Mouse (Mus musculus): ENCODE measurements around the gene Taar7b. TPM values are rescaled to one million over a fixed set of nuclear protein-coding genes. Genes with fewer than 3 reads are reported as not detected.
A peak's percentile ranks its signal among the peaks of the same experiment; 100 is the strongest.

The Taar7b gene
- total and polyA plus RNA-seq, 2 experiments from 2014 or later, result not detected

- Histone ChIP-seq H3K4me2 (ENCODE audit: low read depth) (no peak overlapping the region), H3K9me3 (ENCODE audit: low read length) (no peaks in the 10 kb centered on the region), H3K4me3 (ENCODE audit: low read depth, low read length) (no peak overlapping the region), H3K9ac (no peak overlapping the region), H3K36me3 (ENCODE audit: insufficient read depth) (no peaks in the 10 kb centered on the region), H3K4me1 (ENCODE audit: insufficient read depth) (no peaks in the 10 kb centered on the region), H3K27ac (ENCODE audit: low read depth, low read length) (no peak overlapping the region), H3K27me3 (ENCODE audit: insufficient read depth, low read length) (no peaks in the 10 kb centered on the region)
- 90% methylated on average over 5 of the region's 5 CpGs for WGBS
- ATAC-seq (no peak), DNase-seq (no peak)
- TF ChIP-seq CTCF (IDR thresholded peaks at IDR 0.05; ENCODE audit: low read depth), result no peak
These were observed 28.5 kb upstream of the Taar7b start for GRCm38 (mm10) chr10:23971256-23971655.

- no peaks in the 10 kb centered on the region for H3K9me3 ChIP-seq (ENCODE audit: low read length)
- 45% methylated on average over 4 of the region's 4 CpGs for WGBS
These were observed 21.8 kb upstream of the Taar7b start for GRCm38 (mm10) chr10:23977958-23978357.

GRCm38 (mm10) chr10:23978901-23979705 is 20.6 kb upstream of the Taar7b start:
- no peaks in the 10 kb centered on the region for H3K4me1 ChIP-seq (ENCODE audit: insufficient read depth)
- H3K9ac ChIP-seq, result no peak overlapping the region
- no peak overlapping the region for H3K4me3 ChIP-seq (ENCODE audit: low read depth, low read length)
- no peak overlapping the region for H3K4me2 ChIP-seq (ENCODE audit: low read depth)
- H3K27ac ChIP-seq (ENCODE audit: low read depth, low read length), result no peak overlapping the region
- no peaks in the 10 kb centered on the region for H3K27me3 ChIP-seq (ENCODE audit: insufficient read depth, low read length)
- H3K9me3 ChIP-seq (ENCODE audit: low read length), result no peaks in the 10 kb centered on the region
- ATAC-seq (peak; percentile 92), DNase-seq (peak; percentile 85)
- H3K36me3 ChIP-seq (ENCODE audit: insufficient read depth), result no peaks in the 10 kb centered on the region
- 44% methylated on average over 16 of the region's 16 CpGs for WGBS
- peak; percentile 82 for TF ChIP-seq CTCF (IDR thresholded peaks at IDR 0.05; ENCODE audit: low read depth)

More at GRCm38 (mm10) chr10:23977958-23978357, 21.8 kb upstream of the Taar7b start:
- DNase-seq (no peak), ATAC-seq (no peak)
- Histone ChIP-seq H3K27me3 (ENCODE audit: insufficient read depth, low read length) (no peaks in the 10 kb centered on the region), H3K36me3 (ENCODE audit: insufficient read depth) (no peaks in the 10 kb centered on the region), H3K9ac (no peak overlapping the region), H3K4me1 (ENCODE audit: insufficient read depth) (no peaks in the 10 kb centered on the region), H3K4me2 (ENCODE audit: low read depth) (no peak overlapping the region), H3K4me3 (ENCODE audit: low read depth, low read length) (no peak overlapping the region), H3K27ac (ENCODE audit: low read depth, low read length) (no peak overlapping the region)
- TF ChIP-seq CTCF (IDR thresholded peaks at IDR 0.05; ENCODE audit: low read depth), result no peak

- Histone ChIP-seq H3K27ac (ENCODE audit: low read depth, low read length) (no peak within 1 kb of the TSS), H3K36me3 (ENCODE audit: insufficient read depth) (no peaks in the 10 kb centered on the region), H3K9me3 (ENCODE audit: low read length) (no peaks in the 10 kb centered on the region), H3K4me3 (ENCODE audit: low read depth, low read length) (no peak within 1 kb of the TSS), H3K27me3 (ENCODE audit: insufficient read depth, low read length) (no peaks in the 10 kb centered on the region), H3K4me1 (ENCODE audit: insufficient read depth) (no peaks in the 10 kb centered on the region), H3K4me2 (ENCODE audit: low read depth) (no peak within 1 kb of the TSS), H3K9ac (no peak within 1 kb of the TSS)
- 77% methylated on average over 8 of the region's 8 CpGs for WGBS
- TF ChIP-seq CTCF (IDR thresholded peaks at IDR 0.05; ENCODE audit: low read depth), result no peak
- DNase-seq (no peak), ATAC-seq (no peak)
These were observed 14.2 kb upstream of the Taar7b start, which contains the start of gene Taar6 for GRCm38 (mm10) chr10:23985546-23985945. Taar6 (minus strand) TSS chr10:23985646.

- H3K4me1 ChIP-seq (ENCODE audit: insufficient read depth), result no peaks in the 10 kb centered on the region
- no peak overlapping the region for H3K9ac ChIP-seq
- 74% methylated on average over 5 of the region's 5 CpGs for WGBS
- no peak overlapping the region for H3K4me2 ChIP-seq (ENCODE audit: low read depth)
- no peak overlapping the region for H3K4me3 ChIP-seq (ENCODE audit: low read depth, low read length)
- no peaks in the 10 kb centered on the region for H3K9me3 ChIP-seq (ENCODE audit: low read length)
- no peaks in the 10 kb centered on the region for H3K36me3 ChIP-seq (ENCODE audit: insufficient read depth)
- H3K27me3 ChIP-seq (ENCODE audit: insufficient read depth, low read length), result no peaks in the 10 kb centered on the region
- no peak overlapping the region for H3K27ac ChIP-seq (ENCODE audit: low read depth, low read length)
- no peak for ATAC-seq
- DNase-seq, result no peak
- TF ChIP-seq CTCF (IDR thresholded peaks at IDR 0.05; ENCODE audit: low read depth), result no peak
These were observed 13.3 kb upstream of the Taar7b start for GRCm38 (mm10) chr10:23986419-23986818.

GRCm38 (mm10) chr10:23993381-23993780 is 6.4 kb upstream of the Taar7b start, which contains the start of gene Taar7a:
Taar7a (minus strand) TSS chr10:23993481.
- no peaks in the 10 kb centered on the region for H3K9me3 ChIP-seq (ENCODE audit: low read length)
- DNase-seq, result no peak
- H3K4me3 ChIP-seq (ENCODE audit: low read depth, low read length), result no peak within 1 kb of the TSS
- no peak within 1 kb of the TSS for H3K27ac ChIP-seq (ENCODE audit: low read depth, low read length)
- no peak within 1 kb of the TSS for H3K9ac ChIP-seq
- H3K4me2 ChIP-seq (ENCODE audit: low read depth), result no peak within 1 kb of the TSS
- 83% methylated on average over 3 of the region's 3 CpGs for WGBS
- no peak for ATAC-seq
- no peaks in the 10 kb centered on the region for H3K27me3 ChIP-seq (ENCODE audit: insufficient read depth, low read length)
- H3K36me3 ChIP-seq (ENCODE audit: insufficient read depth), result no peaks in the 10 kb centered on the region
- no peaks in the 10 kb centered on the region for H3K4me1 ChIP-seq (ENCODE audit: insufficient read depth)
- TF ChIP-seq CTCF (IDR thresholded peaks at IDR 0.05; ENCODE audit: low read depth), result no peak

- WGBS, result 66% methylated on average over 1 of the region's 1 CpGs
- no peak overlapping the region for H3K9ac ChIP-seq
- H3K9me3 ChIP-seq (ENCODE audit: low read length), result no peaks in the 10 kb centered on the region
- H3K36me3 ChIP-seq (ENCODE audit: insufficient read depth), result no peaks in the 10 kb centered on the region
- H3K4me3 ChIP-seq (ENCODE audit: low read depth, low read length), result no peak overlapping the region
- H3K4me2 ChIP-seq (ENCODE audit: low read depth), result no peak overlapping the region
- H3K27ac ChIP-seq (ENCODE audit: low read depth, low read length), result no peak overlapping the region
- ATAC-seq (no peak), DNase-seq (no peak)
- TF ChIP-seq CTCF (IDR thresholded peaks at IDR 0.05; ENCODE audit: low read depth), result no peak
- H3K27me3 ChIP-seq (ENCODE audit: insufficient read depth, low read length), result no peaks in the 10 kb centered on the region
- H3K4me1 ChIP-seq (ENCODE audit: insufficient read depth), result no peaks in the 10 kb centered on the region
These were observed 6.7 kb downstream of the Taar7b start for GRCm38 (mm10) chr10:24006442-24006841.

All from forebrain, postnatal 0 days (tissue).